Mouse (Mus musculus) E14TG2a.4 (cell line): ENCODE measurements around the gene Smarcc1.

Experiments
- H3K27me3 ChIP-seq: 2 replicates; pipeline ENCODE4 v1.6.1; 2014; ENCODE audit warnings: low read length, control low read depth; ENCODE audit not compliant: insufficient read depth
- H3K36me3 ChIP-seq: 2 replicates; pipeline ENCODE4 v1.6.1; 2014; ENCODE audit warnings: low read length, control low read depth; ENCODE audit not compliant: insufficient read depth
- H3K4me1 ChIP-seq: replicated peaks from 2 replicates; pipeline ENCODE4 v1.6.1; 2014; ENCODE audit warnings: low read depth, low read length, control low read depth
- H3K4me3 ChIP-seq: replicated peaks from 2 replicates; pipeline ENCODE4 v1.5.1; 2014; ENCODE audit warnings: mild to moderate bottlenecking, low read length
- H3K9me3 ChIP-seq: 2 replicates; pipeline ENCODE4 v1.6.1; 2014; ENCODE audit warnings: low read length, control low read depth
- CTCF ChIP-seq: conservative IDR thresholded peaks from 2 replicates; pipeline ENCODE4 v1.5.1; 2014; ENCODE audit warnings: low read length
- NANOG ChIP-seq: IDR thresholded peaks from 2 replicates; pipeline ENCODE4 v1.6.1; 2014; ENCODE audit warnings: borderline replicate concordance, low read length, mixed read lengths
- POU5F1 ChIP-seq: IDR thresholded peaks from 2 replicates; pipeline ENCODE4 v1.6.1; 2014; ENCODE audit warnings: low read length, borderline replicate concordance

Gene Smarcc1

DNA sequence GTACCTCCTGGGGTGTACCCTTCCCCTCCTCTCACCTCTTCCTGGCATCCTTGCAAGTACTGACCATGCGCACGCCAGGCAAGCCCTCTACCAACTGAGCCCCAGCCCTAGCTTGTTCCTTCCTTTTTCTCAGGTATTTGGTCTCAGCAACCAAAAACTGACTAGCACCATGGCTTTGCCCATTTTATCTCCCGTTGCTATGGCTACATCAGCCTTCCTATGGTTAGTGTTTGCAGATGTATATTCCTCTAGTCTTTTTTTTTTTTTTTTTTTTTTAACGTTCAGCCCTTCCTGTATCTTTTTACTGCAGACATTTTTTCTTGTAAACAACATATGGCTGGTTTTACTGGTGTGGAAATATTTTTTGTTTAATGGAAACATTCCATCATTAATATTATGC, 156.0 kb downstream of the Smarcc1 start:
- Histone ChIP-seq H3K9me3 (no peaks in the 10 kb centered on the region), H3K27me3 (no peaks in the 10 kb centered on the region), H3K36me3 (no peaks in the 10 kb centered on the region), H3K4me3 (no peak overlapping the region), H3K4me1 (peaks cover 17% of the 10 kb centered on the region)
- no peak for TF ChIP-seq NANOG
- TF ChIP-seq POU5F1 = no peak
- TF ChIP-seq CTCF = no peak

DNA sequence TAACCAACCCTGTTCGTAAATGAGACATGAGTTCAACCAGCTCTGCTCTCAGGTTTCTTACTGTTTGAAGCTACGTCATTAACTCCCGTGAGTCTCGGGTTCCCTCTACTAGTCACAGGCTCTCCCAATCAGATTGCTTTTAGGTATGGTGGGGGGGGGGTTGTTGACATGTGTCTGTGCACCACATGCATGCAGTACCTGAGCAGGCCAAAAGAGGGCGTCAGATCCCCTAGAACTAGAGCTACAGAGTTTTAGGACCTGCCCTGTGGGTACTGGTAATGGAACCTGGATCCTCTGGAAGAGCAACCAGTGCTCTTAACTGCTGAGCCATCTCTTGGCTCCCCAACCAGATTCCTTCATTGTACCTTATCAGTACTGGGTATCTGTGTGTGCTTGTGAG, 158.4 kb downstream of the Smarcc1 start:
- no peak overlapping the region for H3K4me3 ChIP-seq
- H3K4me1 ChIP-seq = peaks cover 12% of the 10 kb centered on the region
- H3K27me3 ChIP-seq = no peaks in the 10 kb centered on the region
- H3K9me3 ChIP-seq = no peaks in the 10 kb centered on the region
- TF ChIP-seq POU5F1 (no peak), CTCF (peak; percentile 90), NANOG (no peak)
- no peaks in the 10 kb centered on the region for H3K36me3 ChIP-seq

GRCm38 (mm10) chr9:110277431-110277881, 159.9 kb downstream of the Smarcc1 start:
- Histone ChIP-seq H3K4me1 (peaks cover 12% of the 10 kb centered on the region), H3K27me3 (no peaks in the 10 kb centered on the region), H3K4me3 (no peak overlapping the region), H3K9me3 (no peaks in the 10 kb centered on the region), H3K36me3 (no peaks in the 10 kb centered on the region)
- TF ChIP-seq NANOG (no peak), POU5F1 (no peak), CTCF (no peak)

DNA sequence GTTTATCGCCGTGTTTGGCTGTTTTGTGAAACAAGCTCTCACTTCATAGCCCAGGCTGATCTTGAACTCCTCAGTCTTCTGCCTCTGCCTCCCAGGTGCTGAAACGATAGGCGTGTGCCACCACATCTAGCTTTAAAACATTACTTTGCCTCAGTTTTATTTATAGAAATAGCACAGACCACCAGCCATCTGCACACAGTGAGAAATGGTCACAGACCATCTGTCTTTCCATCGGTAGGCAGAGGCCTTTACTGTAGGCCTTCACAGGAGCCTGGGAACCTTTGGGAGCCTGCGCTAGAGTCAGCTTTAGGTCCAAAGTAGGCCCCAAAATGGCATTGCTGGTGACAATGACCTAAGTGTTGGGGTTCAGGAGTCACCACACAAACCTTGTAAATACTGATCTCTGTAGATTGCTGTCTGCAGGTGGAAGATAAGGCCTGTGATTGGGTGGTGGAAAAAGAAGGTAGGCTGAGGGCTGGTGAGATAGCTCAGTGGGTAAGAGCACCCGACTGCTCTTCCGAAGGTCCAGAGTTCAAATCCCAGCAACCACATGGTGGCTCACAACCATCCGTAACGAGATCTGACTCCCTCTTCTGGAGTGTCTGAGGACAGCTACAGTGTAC, 166.7 kb downstream of the Smarcc1 start:
- H3K4me3 ChIP-seq = no peak overlapping the region
- H3K36me3 ChIP-seq = no peaks in the 10 kb centered on the region
- H3K9me3 ChIP-seq = no peaks in the 10 kb centered on the region
- peaks cover 11% of the 10 kb centered on the region for H3K4me1 ChIP-seq
- H3K27me3 ChIP-seq = no peaks in the 10 kb centered on the region
- TF ChIP-seq NANOG (no peak), POU5F1 (no peak), CTCF (no peak)

DNA sequence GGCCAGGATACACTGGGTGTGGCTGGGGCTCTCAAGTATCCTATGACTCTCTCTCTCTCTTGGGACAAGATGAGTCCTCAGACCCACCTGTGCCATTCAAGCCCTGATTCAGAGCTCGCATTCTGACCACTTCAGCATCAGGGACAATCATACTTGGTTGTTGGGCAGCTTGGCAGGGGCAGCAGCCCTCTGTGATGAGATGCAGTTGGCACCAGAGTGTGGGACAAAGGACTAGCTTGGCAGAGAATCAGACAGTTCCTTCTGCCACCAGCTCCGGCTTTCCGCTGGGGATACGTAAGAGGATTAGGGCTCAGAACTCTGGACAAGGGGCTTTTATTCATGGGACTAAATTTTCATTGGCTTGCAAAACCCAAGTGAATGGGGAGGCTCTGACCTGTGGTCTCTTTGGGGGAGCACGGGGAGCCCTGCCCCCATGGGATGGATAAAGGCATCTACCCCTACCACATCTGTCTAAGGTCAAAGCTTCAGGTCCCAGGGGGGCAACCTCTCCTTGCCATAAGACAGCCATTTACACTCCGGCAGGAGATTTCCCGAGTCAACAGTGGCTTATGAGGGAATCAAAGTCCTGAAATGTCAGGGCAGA, 169.9 kb downstream of the Smarcc1 start:
- Histone ChIP-seq H3K4me3 (no peak overlapping the region), H3K4me1 (peaks cover 11% of the 10 kb centered on the region), H3K36me3 (no peaks in the 10 kb centered on the region), H3K27me3 (0 out of 2 replicates have a peak, but pooled peaks cover 2% of the 10 kb centered on the region), H3K9me3 (no peaks in the 10 kb centered on the region)
- TF ChIP-seq NANOG = no peak
- no peak for TF ChIP-seq POU5F1
- no peak for TF ChIP-seq CTCF
